Mouse (Mus musculus) ZHBTc4 (cell line): ENCODE data around the gene Plxdc1.

Source experiments
- DNase-seq: peaks from one replicate; pipeline ENCODE4 v3.0.0-alpha.2; 2011; ENCODE audit warnings: low read depth, low spot score

Plxdc1 gene

DNA sequence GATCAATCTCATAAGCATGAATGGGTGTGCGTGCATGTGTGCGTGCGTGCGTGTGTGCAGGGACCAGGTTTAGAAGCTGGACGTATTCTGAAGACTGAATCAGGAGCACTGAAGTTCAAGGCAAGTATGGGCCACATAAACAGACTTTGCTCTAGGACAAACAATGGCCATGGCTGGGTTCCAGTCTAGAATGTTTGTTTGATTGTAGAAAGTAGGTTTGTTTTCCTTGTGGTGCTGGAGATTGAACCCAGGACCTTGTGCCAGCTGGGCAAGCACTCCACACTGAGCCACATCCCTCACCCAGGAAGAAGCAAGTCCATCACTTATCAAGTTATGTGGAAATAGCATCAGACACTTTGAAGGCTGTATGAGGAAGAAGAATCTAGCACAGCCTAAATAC is 29.9 kb upstream of the Plxdc1 start:
- no peak for DNase-seq

DNA sequence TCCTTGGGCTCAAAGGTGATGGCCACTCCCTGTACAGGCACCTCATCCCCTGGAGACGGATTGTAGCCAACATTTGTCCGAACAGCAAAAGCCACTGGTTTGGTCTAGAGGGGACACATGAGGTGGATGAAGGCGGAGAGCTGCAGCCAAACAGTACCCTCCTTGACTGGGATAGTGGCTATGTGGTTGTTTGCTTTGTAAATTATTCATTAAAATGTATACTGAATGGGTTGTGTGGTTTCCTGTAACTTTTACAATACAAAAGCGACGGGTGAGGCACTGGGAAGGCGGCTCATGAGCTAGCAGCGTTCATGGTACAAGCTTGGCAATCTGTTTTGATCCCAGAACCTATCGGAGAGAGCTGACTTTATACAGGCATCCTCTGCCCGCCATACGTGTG is 26.6 kb upstream of the Plxdc1 start:
- peak; percentile 63 for DNase-seq

DNA sequence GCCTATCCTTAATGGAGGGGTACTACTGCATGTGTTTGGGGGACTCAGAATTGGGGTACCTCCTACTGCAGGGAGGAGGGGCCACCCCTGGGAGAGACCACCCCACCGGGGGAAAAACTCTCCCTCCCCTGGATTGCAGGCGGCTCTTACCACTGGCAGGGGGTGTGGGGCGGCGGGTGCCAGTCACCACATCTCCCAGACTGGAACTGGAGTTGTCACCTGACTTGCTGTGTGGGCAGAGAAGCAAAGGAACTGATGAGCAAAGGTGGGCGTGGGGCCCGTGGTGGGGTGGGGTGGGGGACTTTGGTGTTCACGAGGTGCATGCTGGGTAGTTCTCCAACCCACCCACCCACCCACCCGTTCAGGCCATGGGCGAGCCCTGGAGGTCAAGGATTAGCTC is 25.5 kb upstream of the Plxdc1 start:
- no peak for DNase-seq

DNA sequence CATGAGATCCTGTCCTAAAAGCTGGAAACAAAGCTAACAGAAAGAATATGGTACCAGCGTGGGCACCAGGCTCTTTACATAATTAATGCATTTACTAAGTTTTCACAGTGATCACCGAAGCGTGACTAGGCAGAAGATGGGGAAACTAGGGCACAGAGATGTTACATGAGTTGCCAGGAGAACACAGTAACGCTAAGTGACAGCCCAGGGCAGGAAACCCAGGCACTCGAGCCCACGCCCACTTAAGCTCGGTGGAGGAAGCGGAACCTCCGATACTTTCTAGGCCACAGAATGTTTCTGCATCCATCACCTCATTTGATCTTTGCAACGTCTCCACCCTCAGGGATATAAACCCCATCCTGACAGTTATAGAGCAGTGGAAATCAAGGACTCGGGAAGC is 21.8 kb upstream of the Plxdc1 start:
- DNase-seq: no peak

DNA sequence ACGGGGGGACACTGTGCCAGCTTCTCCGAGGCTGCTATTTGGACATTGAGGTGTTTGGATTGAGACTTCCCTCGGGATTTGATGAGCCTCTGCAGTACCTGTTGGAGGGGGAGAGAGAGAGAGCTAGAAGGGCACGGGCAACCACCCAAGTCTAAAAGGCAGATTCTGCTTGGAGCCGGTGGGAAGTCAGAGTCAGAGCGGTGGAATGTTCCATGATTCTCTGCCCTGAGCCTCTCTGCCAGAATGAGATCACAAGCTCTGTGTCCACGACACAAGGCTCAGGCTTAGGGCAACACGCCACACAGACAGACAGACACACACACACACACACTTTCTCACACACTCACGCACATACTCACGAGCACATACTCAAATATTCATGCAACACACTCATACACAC is 19.4 kb upstream of the Plxdc1 start:
- DNase-seq: no peak

DNA sequence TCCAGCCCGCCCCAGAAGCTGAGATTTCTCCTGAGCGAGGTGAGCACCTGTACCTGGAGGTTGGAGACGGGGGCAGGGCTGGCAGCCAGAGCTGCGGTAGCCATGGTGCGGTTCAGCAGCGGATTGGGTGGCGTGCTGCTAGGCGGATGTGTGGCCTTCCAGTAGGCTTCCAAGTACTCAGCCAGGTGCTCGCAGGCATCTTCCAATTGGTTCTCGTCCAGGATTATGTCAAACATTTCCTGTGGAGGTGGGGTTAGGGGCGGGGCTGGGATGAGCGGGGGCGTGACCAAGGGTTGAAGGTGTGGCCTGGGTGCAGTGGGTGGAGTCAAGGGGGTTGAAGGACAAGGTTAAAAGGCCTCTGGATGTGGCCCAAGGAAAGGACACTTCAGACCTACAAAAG is 18.8 kb upstream of the Plxdc1 start:
- DNase-seq: peak; percentile 97

DNA sequence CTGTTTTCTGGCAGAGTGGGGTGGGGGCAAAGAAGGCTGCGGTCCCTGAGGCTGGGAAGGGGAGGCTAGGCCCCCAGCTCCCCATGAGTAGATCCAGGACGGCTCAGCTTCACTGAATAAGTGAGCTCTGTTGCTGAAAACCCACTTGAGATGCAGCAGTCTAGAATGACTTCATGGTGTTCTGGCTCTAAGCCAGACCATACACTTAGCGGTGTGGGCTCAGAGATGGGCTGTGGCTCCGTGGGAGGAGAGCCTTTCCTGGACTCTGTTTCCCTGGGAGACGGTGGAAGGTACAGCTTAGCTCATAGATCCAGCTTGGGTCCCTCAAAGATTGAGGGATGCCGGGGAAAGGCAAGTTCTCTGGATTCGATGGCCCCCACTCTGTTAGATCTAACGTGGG is 17.9 kb upstream of the Plxdc1 start:
- DNase-seq: no peak

DNA sequence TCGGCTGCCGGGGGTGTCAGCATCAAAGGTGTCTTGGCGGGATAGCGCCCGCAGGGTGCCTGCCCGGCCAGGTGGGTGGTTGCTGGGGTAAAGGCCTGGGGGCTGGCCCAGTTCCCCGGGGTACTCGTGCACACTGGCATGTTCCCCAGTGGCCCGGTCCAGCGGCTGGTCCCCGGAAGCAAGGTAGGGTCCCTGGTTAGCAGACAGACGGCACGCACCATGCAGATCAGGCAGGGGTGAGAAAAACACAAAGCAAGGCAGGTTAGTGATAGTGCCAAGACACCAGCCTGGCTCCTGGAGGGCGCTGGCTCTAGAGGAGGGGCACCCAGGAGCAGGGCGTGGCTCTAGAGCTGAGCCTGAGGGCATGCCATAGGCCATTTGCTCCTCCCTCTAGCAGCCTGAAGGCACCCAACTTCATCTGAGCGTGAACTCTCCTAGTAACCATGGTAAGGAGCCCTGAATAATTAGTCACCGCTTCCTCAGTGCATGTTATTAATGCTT is 17.0 kb upstream of the Plxdc1 start:
- no peak for DNase-seq

DNA sequence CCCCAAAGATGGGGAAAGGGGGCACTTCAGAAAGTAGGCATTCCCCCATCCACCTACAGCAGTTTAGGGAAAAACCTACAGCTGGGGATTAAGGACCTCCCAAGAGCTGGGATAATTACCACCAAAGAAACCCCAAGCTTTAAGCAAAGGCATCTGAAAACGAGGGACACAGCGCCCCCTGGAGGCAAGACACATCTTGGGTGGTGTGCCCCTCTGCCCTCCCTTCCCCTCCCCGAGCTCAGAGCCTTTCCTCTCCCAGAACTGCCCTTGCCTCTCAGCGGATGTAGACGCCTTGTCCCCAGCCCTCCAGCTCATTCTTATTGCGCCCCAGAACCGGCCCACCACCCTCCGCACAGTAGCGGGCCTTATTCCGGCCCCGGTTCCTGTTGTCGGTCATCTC is 16.4 kb upstream of the Plxdc1 start:
- peak; percentile 91 for DNase-seq

DNA sequence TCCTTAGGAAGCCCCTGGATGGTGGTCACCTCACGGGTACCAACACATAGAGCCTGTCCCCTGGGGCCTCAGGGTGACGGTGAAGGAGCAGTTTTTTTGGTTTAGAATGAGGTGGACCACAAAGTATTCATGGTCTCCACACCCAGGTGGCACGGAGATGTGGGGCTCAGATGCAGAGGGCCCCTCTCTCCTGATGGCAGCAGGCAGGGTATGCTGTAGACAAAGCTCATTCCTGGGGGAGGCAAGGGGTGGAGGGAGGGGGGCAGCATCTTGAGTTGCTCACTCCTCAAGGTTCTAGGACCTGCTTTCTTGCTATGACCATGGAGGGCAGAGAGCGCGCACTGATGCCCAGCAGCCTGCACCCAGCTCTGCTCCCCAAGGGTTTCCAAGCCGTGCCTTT is 15.7 kb upstream of the Plxdc1 start:
- DNase-seq: no peak

DNA sequence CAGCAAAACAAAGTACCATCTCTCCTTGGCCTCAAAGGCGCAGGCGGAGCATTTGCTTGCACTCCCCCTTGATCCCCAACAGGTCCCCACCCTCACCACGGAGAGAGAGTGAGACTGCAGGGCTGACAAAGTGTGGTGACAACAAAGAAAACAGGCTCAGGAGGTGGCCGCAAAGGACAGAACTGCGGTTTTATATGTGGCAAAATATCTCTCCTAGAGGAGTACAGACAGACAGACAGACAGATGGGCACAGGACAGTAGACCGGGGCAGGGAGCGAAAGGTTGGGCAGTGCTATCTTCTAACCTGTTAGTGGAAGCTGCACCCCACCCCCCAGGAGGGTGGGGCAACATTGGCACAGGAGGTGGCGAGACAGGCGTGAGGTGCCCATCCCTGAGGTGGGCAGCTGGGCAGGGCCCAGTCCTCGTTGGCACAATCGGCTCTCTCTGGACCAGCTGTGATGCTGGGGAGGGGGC is 15.1 kb upstream of the Plxdc1 start:
- no peak for DNase-seq

DNA sequence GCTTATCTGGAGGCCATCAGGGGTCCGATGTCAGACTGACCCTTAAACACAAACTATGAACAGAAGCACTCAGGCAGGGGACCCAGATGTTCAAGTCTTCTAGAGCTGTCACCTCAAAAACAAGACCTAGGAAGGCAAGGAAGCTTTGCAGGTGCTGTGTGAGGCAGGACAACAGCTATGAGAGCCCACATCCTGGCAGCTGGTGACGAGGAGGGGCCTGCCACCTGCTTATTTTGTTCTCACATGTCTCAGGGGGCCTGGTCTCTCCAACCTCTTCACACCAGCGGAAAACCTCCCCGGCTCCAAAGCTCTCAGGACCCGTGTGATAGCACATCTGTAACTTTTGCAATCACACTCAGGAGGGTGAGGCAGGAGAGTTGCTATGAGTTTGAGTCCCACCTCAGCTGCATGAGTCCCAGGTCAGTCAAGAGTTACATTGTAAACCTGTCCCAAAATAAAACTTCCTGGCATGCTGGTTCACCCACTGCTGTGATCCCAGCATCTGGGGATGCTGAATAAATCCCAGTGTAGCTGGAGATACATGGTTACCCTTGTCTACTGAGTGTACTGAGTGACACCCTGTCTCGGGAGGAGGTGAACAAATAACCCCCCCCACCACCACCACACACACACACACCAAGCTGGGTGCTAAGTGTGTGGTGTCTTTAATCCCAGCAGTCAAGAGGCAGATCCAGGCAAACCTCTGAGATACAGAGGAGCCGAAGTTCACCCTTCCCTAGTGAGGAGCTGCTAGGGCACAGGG is 14.3 kb upstream of the Plxdc1 start:
- DNase-seq: no peak

DNA sequence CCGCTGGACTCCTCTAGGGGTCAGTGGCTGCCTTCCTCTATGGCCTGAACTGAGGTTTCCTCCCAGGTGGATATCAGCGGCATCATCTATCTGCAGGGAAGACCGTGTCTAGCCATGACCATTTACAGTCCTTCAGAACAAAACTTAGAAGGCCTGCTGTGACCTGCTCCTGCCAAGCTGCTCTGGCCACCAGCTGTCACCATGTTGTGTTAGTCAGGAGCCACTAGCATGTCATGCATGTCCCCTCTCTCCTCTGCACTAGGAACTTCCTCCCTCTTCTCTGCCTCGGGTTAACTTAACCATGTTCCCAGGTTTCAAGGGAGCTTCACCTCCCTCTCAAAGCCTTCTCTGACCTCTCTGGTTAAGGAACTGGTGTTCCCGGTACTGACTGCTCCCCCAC is 13.5 kb upstream of the Plxdc1 start:
- DNase-seq: no peak

DNA sequence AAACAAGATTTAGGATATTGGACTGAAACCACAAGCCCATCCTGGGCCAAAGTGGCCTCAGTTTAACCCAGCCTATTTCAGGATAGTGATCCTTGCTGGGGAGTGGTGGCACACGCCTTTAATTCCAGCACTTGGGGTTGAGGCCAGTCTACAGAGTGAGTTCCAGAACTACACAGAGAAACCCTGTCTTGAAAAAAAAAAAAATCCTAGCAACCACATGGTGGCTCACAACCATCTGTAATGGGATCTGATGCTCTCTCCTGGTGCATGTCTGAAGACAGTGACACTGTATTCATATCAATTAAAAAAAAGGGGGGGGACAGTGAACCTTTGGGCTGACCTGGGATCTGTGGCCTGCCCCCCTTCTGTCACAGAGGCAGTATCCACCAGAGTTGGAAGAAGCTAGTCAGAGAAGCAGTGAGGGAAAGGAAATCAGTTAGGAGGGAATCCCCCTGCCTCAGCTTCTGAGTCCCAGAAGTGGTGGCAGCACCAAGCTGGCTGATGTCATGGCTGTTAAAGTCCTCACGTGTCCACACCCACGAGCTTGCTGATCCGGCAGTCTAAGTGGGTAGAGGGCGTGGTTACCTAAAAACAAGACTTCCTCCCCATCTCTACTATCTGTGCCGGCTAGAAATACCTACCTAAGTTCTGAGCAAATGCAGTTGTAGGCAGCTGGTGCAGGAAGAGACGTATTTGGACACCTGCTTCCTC is 12.8 kb upstream of the Plxdc1 start:
- no peak for DNase-seq

DNA sequence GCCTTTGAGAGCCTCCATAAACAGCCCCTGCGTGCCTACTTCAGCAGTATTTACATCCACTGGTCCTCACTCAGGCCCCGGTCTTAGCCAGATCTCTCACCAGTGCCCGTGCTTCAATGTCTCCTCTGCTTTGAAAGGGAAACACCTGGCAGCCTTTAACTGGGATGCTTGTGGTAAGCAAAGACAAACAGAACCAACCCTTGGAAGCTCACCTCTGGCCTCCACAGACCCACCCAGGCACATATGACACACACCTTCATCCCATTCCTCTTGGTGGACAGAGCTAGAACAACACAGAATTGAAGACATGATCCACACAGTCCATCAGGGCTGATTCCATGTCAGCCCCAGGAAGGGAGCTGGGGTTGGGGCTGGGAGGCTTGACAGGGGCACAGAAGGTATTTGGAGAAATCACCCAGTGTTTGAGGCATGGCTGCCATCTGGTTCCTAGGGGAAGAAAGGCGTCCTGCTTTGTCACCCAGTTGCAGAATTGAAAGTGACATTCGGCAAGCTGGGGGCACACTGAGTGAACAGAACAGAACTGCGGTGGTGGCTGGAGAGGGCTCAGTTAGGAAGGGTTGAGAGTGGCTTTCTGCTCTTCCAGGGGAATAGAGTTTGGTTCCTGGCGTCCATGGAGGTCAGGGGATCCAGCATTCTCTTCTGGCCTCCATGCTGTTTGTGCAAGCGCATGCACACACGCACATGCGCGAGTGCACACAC is 12.0 kb upstream of the Plxdc1 start:
- no peak for DNase-seq

DNA sequence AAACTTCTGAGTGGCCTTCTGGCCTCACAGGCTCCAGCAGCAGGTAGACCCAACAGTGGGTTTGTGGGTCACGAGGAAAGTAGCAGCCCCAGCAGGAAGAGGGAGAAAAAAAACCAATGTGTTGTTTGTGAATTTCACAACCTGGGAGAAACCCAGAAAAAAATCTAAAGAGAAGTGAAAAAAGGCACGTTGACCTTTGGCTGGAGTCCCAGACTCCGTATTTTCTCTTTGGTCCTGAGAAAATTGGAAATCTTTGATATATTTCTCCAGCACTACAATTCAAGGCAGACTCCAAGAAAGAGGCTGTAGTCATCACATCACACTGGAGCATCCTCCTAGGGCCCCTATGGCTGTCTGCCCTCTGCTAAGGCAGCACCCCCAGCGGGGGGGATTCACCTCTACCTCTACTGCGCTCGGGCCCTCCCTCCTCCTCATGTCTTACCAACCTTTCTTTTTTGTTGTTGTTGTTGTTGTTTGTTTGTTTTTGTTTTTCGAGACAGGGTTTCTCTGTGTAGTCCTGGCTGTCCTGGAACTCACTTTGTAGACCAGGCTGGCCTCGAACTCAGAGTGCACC is 11.2 kb upstream of the Plxdc1 start:
- DNase-seq: no peak

DNA sequence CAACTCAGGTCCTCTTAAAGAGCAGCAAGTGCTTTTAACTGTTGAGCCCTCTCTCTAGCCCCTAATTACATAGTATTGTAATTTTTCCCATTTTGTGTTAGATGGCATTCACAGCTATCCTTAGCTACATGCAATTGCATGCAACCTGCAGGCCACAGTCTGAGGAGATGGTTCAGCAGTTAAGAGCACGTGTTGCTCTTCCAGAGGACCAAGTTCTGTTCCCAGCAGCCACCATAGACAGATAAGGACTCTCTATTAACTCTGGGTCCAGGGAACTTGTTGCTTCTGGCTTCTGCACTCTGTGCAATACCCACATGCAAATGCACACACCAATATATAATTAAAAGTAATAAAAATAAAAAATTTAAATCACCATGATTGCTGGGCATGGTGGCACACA is 10.4 kb upstream of the Plxdc1 start:
- no peak for DNase-seq

DNA sequence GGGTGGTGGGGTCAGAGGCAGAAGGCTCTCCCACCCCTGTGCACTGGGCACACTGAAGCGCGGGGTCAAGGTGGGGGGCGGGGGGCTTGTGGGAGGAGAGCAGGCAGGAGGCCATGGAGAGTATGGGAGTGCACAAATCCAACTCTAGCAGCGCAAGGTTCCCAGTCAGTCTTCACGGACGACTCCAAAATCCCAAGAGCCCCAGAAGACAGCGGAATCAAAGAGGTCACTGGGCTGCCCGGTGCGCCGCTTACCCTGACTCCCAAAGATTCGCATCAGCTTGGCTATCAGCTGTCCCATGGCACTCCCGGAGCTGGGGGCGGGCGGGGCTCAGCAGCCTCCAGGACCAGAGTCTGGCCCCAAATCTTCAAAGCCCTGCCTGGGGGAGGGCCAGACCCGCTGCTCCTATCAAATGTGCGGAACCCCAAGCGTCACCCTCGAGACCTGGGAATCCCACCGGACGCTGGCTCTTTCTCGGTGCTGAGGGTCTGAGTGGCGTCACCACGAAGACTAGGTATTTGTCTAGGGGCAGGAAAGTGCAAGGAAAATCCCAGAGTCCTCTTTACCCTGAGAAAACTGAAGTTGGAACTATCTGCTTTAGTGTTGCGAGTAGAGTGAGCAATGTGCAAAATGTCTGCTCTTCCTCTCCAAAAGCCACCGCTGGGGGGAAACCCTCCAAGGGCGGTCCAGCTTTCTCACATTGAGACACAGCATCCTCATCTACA is 9.5 kb upstream of the Plxdc1 start, which contains the start of gene Arl5c:
TSS of gene Arl5c (minus strand) at position 618 of the 725 bp plus-strand sequence.
- DNase-seq: peak; percentile 80

DNA sequence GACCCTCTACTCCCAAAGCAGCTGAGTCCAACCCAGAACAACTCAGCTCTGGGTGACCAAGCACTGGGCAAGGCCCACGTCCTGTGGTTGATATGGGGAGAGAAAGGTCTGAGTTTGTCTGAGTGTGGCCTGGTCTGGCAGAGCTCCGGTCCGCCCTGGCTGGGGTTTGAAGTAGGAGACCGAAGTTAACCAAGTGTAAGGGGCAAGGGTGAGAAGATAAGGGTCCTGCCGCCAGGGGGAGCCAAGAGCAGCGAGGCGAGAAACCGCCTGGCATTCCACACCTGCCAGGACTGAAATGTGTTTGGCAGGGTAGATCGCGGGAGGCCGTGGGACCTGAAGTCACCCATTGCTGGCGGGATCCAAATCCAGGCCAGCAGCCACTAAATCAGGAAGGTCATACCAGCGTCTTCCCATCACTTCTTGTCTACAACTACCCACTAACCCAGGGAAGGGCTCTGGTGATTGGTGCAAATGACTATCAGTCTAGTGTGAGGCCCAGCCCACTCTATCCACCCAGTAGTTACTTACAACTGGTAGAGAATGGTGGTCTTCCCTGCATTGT is 8.4 kb upstream of the Plxdc1 start:
- DNase-seq: peak; percentile 93

DNA sequence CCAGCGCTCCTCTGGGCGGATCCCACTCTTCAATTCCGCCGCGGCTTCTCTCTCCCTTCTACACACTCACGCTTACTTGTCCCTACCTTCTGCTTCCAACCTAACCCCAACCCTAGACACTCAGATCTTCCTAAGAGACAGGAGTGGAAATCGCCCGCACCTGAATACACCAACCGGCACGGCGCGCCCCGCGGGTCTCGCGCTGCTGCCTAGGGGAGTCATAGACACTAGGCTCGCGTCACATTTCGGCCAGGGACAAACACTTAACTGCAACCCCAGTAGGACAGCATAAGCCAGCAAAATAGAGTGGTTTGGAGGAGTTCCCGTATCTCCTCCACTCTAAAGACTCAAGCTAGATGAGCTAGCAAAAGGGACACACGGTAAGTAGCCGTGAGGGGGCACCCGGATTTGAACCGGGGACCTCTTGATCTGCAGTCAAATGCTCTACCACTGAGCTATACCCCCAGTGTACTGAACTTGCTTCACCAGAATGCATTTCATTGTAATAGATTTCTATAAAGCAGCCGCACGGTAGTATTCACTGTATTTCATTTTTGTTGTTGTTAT is 2.4 kb upstream of the Plxdc1 start:
- DNase-seq: peak; percentile 90
